Mouse (Mus musculus): ENCODE measurements around the gene C1rb.
"Not testable (repeated sequence)": the region's sequence is repeated elsewhere in the genome, so short reads cannot be mapped to it uniquely, and the experiment has no call there.

GRCm38 (mm10) chr6:124575155-124575678, 5.1 kb downstream of the C1rb start:
- not testable (repeated sequence) for TF ChIP-seq CTCF (conservative IDR thresholded peaks at IDR 0.05; ENCODE audit: insufficient read depth, insufficient read length, low read depth, low read length); POLR2A (IDR thresholded peaks at IDR 0.05; ENCODE audit: low read depth, low read length)

All from kidney, adult 2 months (tissue).